Mouse (Mus musculus) MEL (cell line): ENCODE data around the gene Ddx1.

ENCODE experiments used
- BHLHE40 ChIP-seq: IDR thresholded peaks from 2 replicates; pipeline ENCODE4 v1.6.1; 2012; ENCODE audit warnings: low read depth, mild to moderate bottlenecking, inconsistent platforms, low read length, improper control_type of control experiment, borderline replicate concordance
- CHD2 ChIP-seq: IDR thresholded peaks from 2 replicates; pipeline ENCODE4 v1.6.1; 2011; ENCODE audit warnings: low read length, improper control_type of control experiment
- EP300 ChIP-seq, 2 experiments: IDR thresholded peaks; 2 replicates each; pipeline ENCODE4 v1.6.1; 2011; ENCODE audit warnings: improper control_type of control experiment in 2 of 2, low read length in 2 of 2, low read depth in 1 of 2, mild to moderate bottlenecking in 1 of 2
- ETS1 ChIP-seq: IDR thresholded peaks from 2 replicates; pipeline ENCODE4 v1.6.1; 2012; ENCODE audit warnings: low read depth, mild to moderate bottlenecking, inconsistent platforms, low read length, improper control_type of control experiment, moderate library complexity
- GABPA ChIP-seq: IDR thresholded peaks from 2 replicates; pipeline ENCODE4 v1.6.1; 2012; ENCODE audit warnings: low read depth, mild to moderate bottlenecking, inconsistent platforms, low read length, improper control_type of control experiment, moderate library complexity
- MAFK ChIP-seq: IDR thresholded peaks from 2 replicates; pipeline ENCODE4 v1.6.1; 2011; ENCODE audit warnings: low read depth, mild to moderate bottlenecking, low read length, improper control_type of control experiment, borderline replicate concordance
- MAZ ChIP-seq: IDR thresholded peaks from 2 replicates; pipeline ENCODE4 v1.6.1; 2012; ENCODE audit warnings: low read depth, mild to moderate bottlenecking, inconsistent platforms, low read length, improper control_type of control experiment
- POLR2A ChIP-seq, 2 experiments: IDR thresholded peaks; 2 replicates each; pipeline ENCODE4 v1.6.1; 2011 to 2012; ENCODE audit warnings: low read length in 2 of 2, mild to moderate bottlenecking in 2 of 2, control low read depth in 1 of 2, improper control_type of control experiment in 1 of 2, low read depth in 1 of 2, moderate library complexity in 1 of 2; ENCODE audit not compliant: control insufficient read depth in 1 of 2, insufficient read depth in 1 of 2, poor library complexity in 1 of 2
- POLR2AphosphoS2 ChIP-seq: IDR thresholded peaks from 2 replicates; pipeline ENCODE4 v1.6.1; 2011; ENCODE audit warnings: low read length, improper control_type of control experiment
- RAD21 ChIP-seq: IDR thresholded peaks from 2 replicates; pipeline ENCODE4 v1.6.1; 2011; ENCODE audit warnings: mild to moderate bottlenecking, low read depth, low read length, improper control_type of control experiment
- SIN3A ChIP-seq: IDR thresholded peaks from 2 replicates; pipeline ENCODE4 v1.6.1; 2012; ENCODE audit warnings: low read length, improper control_type of control experiment, inconsistent platforms
- SMC3 ChIP-seq: IDR thresholded peaks from 2 replicates; pipeline ENCODE4 v1.6.1; 2011; ENCODE audit warnings: low read depth, low read length, improper control_type of control experiment
- UBTF ChIP-seq: IDR thresholded peaks from 2 replicates; pipeline ENCODE4 v1.6.1; 2012; ENCODE audit warnings: low read depth, mild to moderate bottlenecking, inconsistent platforms, low read length, improper control_type of control experiment, moderate library complexity, borderline replicate concordance; ENCODE audit not compliant: insufficient read depth

DNA sequence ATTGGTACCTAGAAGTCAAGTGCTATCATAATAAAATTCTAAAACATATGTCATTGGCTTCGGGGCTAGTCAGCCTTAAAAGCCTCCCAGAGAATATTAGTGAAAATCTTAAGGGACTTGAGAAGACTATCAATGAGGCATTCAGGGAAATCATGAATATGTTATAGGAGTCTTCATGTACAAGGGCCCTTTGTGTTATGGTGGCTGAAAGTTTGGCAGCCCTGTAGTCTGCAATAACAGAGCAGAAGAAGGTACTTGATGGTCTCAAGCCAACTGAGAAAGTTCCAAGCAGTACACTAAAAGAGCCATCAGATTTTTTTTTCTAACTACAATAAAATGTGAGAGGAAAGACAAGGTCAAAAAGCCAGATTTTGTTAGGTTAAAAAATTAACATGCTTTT, 80.9 kb downstream of the Ddx1 start:
- TF ChIP-seq POLR2A (IDR thresholded peaks at IDR 0.05; ENCODE audit: control insufficient read depth in 1 of 2, insufficient read depth in 1 of 2, low read depth in 1 of 2, low read length in 2 of 2, poor library complexity in 1 of 2) (no peak), GABPA (no peak), SIN3A (no peak), EP300 (IDR thresholded peaks at IDR 0.05; ENCODE audit: low read depth in 1 of 2, low read length in 2 of 2) (no peak), SMC3 (no peak), RAD21 (no peak), ETS1 (no peak), BHLHE40 (no peak), POLR2AphosphoS2 (no peak), CHD2 (no peak), UBTF (no peak), MAZ (no peak), MAFK (no peak)
